ENCODE assay signal across 8 mouse cellular contexts in the genomic region with DNA sequence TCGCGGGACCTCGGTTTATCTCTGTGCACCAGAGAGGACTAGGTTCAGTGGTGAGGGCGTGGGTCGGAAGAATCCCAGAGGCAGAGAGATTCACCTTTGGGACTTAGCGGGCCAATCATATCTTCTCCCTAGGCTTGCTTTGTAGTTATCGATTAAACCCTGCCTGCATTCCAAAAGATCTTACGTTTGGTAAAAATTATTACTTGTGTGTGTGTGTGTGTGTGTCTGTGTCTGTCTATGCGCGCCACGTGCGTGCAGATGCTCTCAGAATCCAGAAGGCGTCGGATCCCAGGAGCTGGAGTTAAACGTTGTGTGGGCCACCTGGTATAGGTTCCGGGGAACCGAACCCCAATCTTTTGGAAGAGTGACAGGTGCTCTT. TPM values are rescaled to one million over a fixed set of nuclear protein-coding genes. Genes with fewer than 3 reads are reported as not detected.
DNase-seq lines count a peak whose midpoint lies in the region; ATAC-seq and TF ChIP-seq lines count a peak whose summit lies in the region.

No protein-coding gene starts in this region.

- peak overlapping the region; percentile 68 for H3K4me2 ChIP-seq in heart, embryonic 16.5 days (ENCODE audit: low read depth, low read length)
- peak overlapping the region; percentile 52 for H3K4me2 ChIP-seq in forebrain, embryonic 14.5 days (ENCODE audit: low read length)
- H3K4me2 ChIP-seq in liver, postnatal 0 days (ENCODE audit: low read depth, low read length), result peak overlapping the region; percentile 84

- H3K9ac ChIP-seq in heart, embryonic 16.5 days (ENCODE audit: low read length), result peak overlapping the region; percentile 83
- H3K9ac ChIP-seq in MEL (ENCODE audit: control insufficient read depth, low read depth, low read length, poor library complexity, severe bottlenecking), result peak overlapping the region; percentile 92
- peak overlapping the region; percentile 73 for H3K9ac ChIP-seq in forebrain, embryonic 14.5 days (ENCODE audit: low read length)
- H3K9ac ChIP-seq in liver, postnatal 0 days (replicated peaks), result peak overlapping the region; percentile 76

- peaks cover 26% of the 10 kb centered on the region for H3K79me2 ChIP-seq in MEL (ENCODE audit: control insufficient read depth, insufficient read depth, low read length, poor library complexity)

- TF ChIP-seq CTCF in MEL (IDR thresholded peaks at IDR 0.05 in 2 of 3, conservative IDR thresholded peaks at IDR 0.05 in 1 of 3; ENCODE audit: control insufficient read depth in 1 of 3, insufficient read depth in 1 of 3, low read depth in 2 of 3, low read length in 3 of 3, poor library complexity in 1 of 3, severe bottlenecking in 1 of 3), result peak in 1 of 3 experiments; percentile 27; a peak in 2 of 6 replicates
- no peak for TF ChIP-seq CTCF in liver, postnatal 0 days (IDR thresholded peaks at IDR 0.05; ENCODE audit: low read depth)

- peak overlapping the region; percentile 86 for H3K4me3 ChIP-seq in heart, embryonic 16.5 days (ENCODE audit: low read length)
- H3K4me3 ChIP-seq in MEL (ENCODE audit: control insufficient read depth in 1 of 2, insufficient read depth in 1 of 2, low read depth in 2 of 2, low read length in 2 of 2), result peak overlapping the region; percentile 77 to 95
- H3K4me3 ChIP-seq in forebrain, embryonic 14.5 days (ENCODE audit: low read depth, low read length), result peak overlapping the region; percentile 60
- peak overlapping the region; percentile 94 for H3K4me3 ChIP-seq in liver, postnatal 0 days (ENCODE audit: low read depth, low read length)

- TF ChIP-seq POLR2A in MEL (IDR thresholded peaks at IDR 0.05; ENCODE audit: control insufficient read depth in 1 of 2, insufficient read depth in 1 of 2, low read depth in 1 of 2, low read length in 2 of 2, poor library complexity in 1 of 2), result no peak

- H3K9me3 ChIP-seq in heart, embryonic 16.5 days (replicated peaks; ENCODE audit: control insufficient read depth, low read length), result no peaks in the 10 kb centered on the region
- no peaks in the 10 kb centered on the region for H3K9me3 ChIP-seq in MEL (replicated peaks; ENCODE audit: insufficient read depth, low read length)
- no peaks in the 10 kb centered on the region for H3K9me3 ChIP-seq in forebrain, embryonic 14.5 days (replicated peaks; ENCODE audit: control insufficient read depth, low read length)
- no peaks in the 10 kb centered on the region for H3K9me3 ChIP-seq in liver, postnatal 0 days (ENCODE audit: low read length)

- no peak for TF ChIP-seq EP300 in MEL (IDR thresholded peaks at IDR 0.05; ENCODE audit: low read depth in 1 of 2, low read length in 2 of 2)
- no peak for TF ChIP-seq EP300 in liver, postnatal 0 days (IDR thresholded peaks at IDR 0.05; ENCODE audit: low read depth)

- ATAC-seq in heart, embryonic 16.5 days (replicated peaks; ENCODE audit: extremely low read depth, insufficient read depth, low FRiP score), result no peak
- ATAC-seq in forebrain, embryonic 14.5 days, result peak; percentile 7
- peak; percentile 56 for ATAC-seq in liver, postnatal 0 days

- no peaks in the 10 kb centered on the region for H3K36me3 ChIP-seq in heart, embryonic 16.5 days (ENCODE audit: control insufficient read depth, insufficient read depth)
- H3K36me3 ChIP-seq in MEL (ENCODE audit: control insufficient read depth in 1 of 2, insufficient read depth in 2 of 2, low read length in 2 of 2), result peaks cover 5 to 7% of the 10 kb centered on the region in 2 experiments
- no peaks in the 10 kb centered on the region; the same call in 1 of the 2 replicates for H3K36me3 ChIP-seq in forebrain, embryonic 14.5 days (ENCODE audit: control insufficient read depth, insufficient read depth, low read length)
- no peaks in the 10 kb centered on the region for H3K36me3 ChIP-seq in liver, postnatal 0 days (replicated peaks; ENCODE audit: insufficient read depth, low read length)

- H3K27me3 ChIP-seq in heart, embryonic 16.5 days (ENCODE audit: control insufficient read depth, insufficient read depth, low read length), result no peaks in the 10 kb centered on the region
- H3K27me3 ChIP-seq in MEL (ENCODE audit: control insufficient read depth in 1 of 2, insufficient read depth in 2 of 2, low read length in 2 of 2), result no peaks in the 10 kb centered on the region
- H3K27me3 ChIP-seq in forebrain, embryonic 14.5 days (replicated peaks; ENCODE audit: control insufficient read depth, insufficient read depth, low read length), result no peaks in the 10 kb centered on the region
- H3K27me3 ChIP-seq in liver, postnatal 0 days (ENCODE audit: insufficient read depth, low read length), result no peaks in the 10 kb centered on the region

- H3K27ac ChIP-seq in heart, embryonic 16.5 days (ENCODE audit: low read length), result peak overlapping the region; percentile 54; the same call in 1 of the 2 replicates
- 0 out of 2 replicates have a peak overlapping the region, but pooled peaks have one; percentile 38 for H3K27ac ChIP-seq in MEL (ENCODE audit: control insufficient read depth, low read depth, low read length)
- H3K27ac ChIP-seq in forebrain, embryonic 14.5 days (ENCODE audit: low read depth, low read length), result no peak overlapping the region
- peak overlapping the region; percentile 77 for H3K27ac ChIP-seq in liver, postnatal 0 days (ENCODE audit: low read depth)

- intact Hi-C loops in heart, postnatal 10 days (cut with DNase I), result loop anchor here (5.0 kb wide), 2 partner anchors 82 to 102 kb away; a partner anchor contains a TSS
- intact Hi-C loops in left cerebral cortex, postnatal 10 days (cut with DNase I), result loop anchor here (5.0 kb wide), 2 partner anchors 42 to 152 kb away; no protein-coding TSS in a partner anchor

- TF ChIP-seq RAD21 in MEL (IDR thresholded peaks at IDR 0.05; ENCODE audit: low read depth, low read length), result no peak

- WGBS in heart, embryonic 16.5 days, result 7% methylated on average over 17 of the region's 17 CpGs
- 4% methylated on average over 17 of the region's 17 CpGs for WGBS in forebrain, embryonic 14.5 days
- 6% methylated on average over 17 of the region's 17 CpGs for WGBS in liver, postnatal 0 days (ENCODE audit: insufficient replicate concordance)

- peaks cover 15% of the 10 kb centered on the region for H3K4me1 ChIP-seq in heart, embryonic 16.5 days (ENCODE audit: control insufficient read depth, insufficient read depth, low read length)
- H3K4me1 ChIP-seq in MEL (ENCODE audit: control insufficient read depth in 1 of 2, insufficient read depth in 2 of 2, low read length in 2 of 2), result peaks cover 6 to 10% of the 10 kb centered on the region in 2 experiments; a peak in 2 of 4 replicates
- peaks cover 14% of the 10 kb centered on the region for H3K4me1 ChIP-seq in forebrain, embryonic 14.5 days (ENCODE audit: control insufficient read depth, insufficient read depth, low read length)
- H3K4me1 ChIP-seq in liver, postnatal 0 days (ENCODE audit: insufficient read depth), result peaks cover 17% of the 10 kb centered on the region

- no peak for DNase-seq in heart, postnatal 10 days
- DNase-seq in MEL (ENCODE audit: low read depth, low spot score), result no peak
- peak; percentile 49 for DNase-seq in forebrain, embryonic 14.5 days (ENCODE audit: low spot score)
- no peak for DNase-seq in liver, postnatal 0 days
- DNase-seq in spleen, postnatal 4 days (ENCODE audit: low spot score in 2 of 2), result no peak
- no peak for DNase-seq in right cerebral cortex, adult 18-20 months
- no peak for DNase-seq in left cerebral cortex, postnatal 10 days (ENCODE audit: extremely low spot score in 1 of 2, low spot score in 2 of 2)

TF ChIP-seq in MEL, 35 proteins besides CTCF, POLR2A, EP300 and RAD21 (continues in another document):
- no peak for TF ChIP-seq POLR2AphosphoS5 (IDR thresholded peaks at IDR 0.05; ENCODE audit: borderline replicate concordance, low read depth, low read length)

RNA-seq across cellular contexts. Expression of a gene that starts 0.3 kb away (rescaled TPM):
- 41.6 and 41.7 TPM in 2 replicates for polyA plus RNA-seq in heart, embryonic 16.5 days (2015; fragmentation: Nextera tagmentation; extraction: Ambion mirVana)
- 10 to 100 TPM; 25.6 to 27.9 TPM for total RNA-seq in heart, postnatal 10 days (2021)
- total RNA-seq in MEL (2012; rRNA removed), result 19.2 and 20.9 TPM in 2 replicates
- 10 to 100 TPM in 1 of 2 experiments, not detected in 1; 25.3 TPM for polyA plus RNA-seq in MEL (2012; ENCODE audit: insufficient read depth in 1 of 2, insufficient read length in 2 of 2, low read depth in 1 of 2, low replicate concordance in 2 of 2, missing spikeins in 1 of 2)
- 80.2 and 82.0 TPM in 2 replicates for polyA plus RNA-seq in forebrain, embryonic 14.5 days (2014; fragmentation: Nextera tagmentation; extraction: Ambion mirVana)
- polyA plus RNA-seq in liver, postnatal 0 days (2015; fragmentation: Nextera tagmentation; extraction: Ambion mirVana), result 13.6 and 14.4 TPM in 2 replicates
- 10 to 100 TPM; 32.8 to 34.8 TPM for total RNA-seq in left cerebral cortex, postnatal 10 days (2021)

RNA-seq across cellular contexts. Expression of a gene that starts 0.6 kb away (rescaled TPM):
- polyA plus RNA-seq in heart, embryonic 16.5 days (2015; fragmentation: Nextera tagmentation; extraction: Ambion mirVana), result 3.4 and 4.8 TPM in 2 replicates
- total RNA-seq in heart, postnatal 10 days (2021), result 1 to 10 TPM; 1.4 to 2.0 TPM
- 11.6 and 11.7 TPM in 2 replicates for total RNA-seq in MEL (2012; rRNA removed)
- 10 to 100 TPM in 1 of 2 experiments, not detected in 1; 13.2 TPM for polyA plus RNA-seq in MEL (2012; ENCODE audit: insufficient read depth in 1 of 2, insufficient read length in 2 of 2, low read depth in 1 of 2, low replicate concordance in 2 of 2, missing spikeins in 1 of 2)
- 3.0 and 4.1 TPM in 2 replicates for polyA plus RNA-seq in forebrain, embryonic 14.5 days (2014; fragmentation: Nextera tagmentation; extraction: Ambion mirVana)
- 2.4 and 2.5 TPM in 2 replicates for polyA plus RNA-seq in liver, postnatal 0 days (2015; fragmentation: Nextera tagmentation; extraction: Ambion mirVana)
- total RNA-seq in left cerebral cortex, postnatal 10 days (2021), result 1 to 10 TPM; 1.5 to 1.6 TPM

RNA-seq across cellular contexts. Expression of a gene that starts 37.6 kb away (rescaled TPM):
- polyA plus RNA-seq in heart, embryonic 16.5 days (2015; fragmentation: Nextera tagmentation; extraction: Ambion mirVana), result 3.2 and 3.4 TPM in 2 replicates
- 10 to 100 TPM; 10.1 to 10.6 TPM for total RNA-seq in heart, postnatal 10 days (2021)
- 1.2 and 1.5 TPM in 2 replicates for total RNA-seq in MEL (2012; rRNA removed)
- 1 to 10 TPM in 1 of 2 experiments, not detected in 1; 2.2 TPM for polyA plus RNA-seq in MEL (2012; ENCODE audit: insufficient read depth in 1 of 2, insufficient read length in 2 of 2, low read depth in 1 of 2, low replicate concordance in 2 of 2, missing spikeins in 1 of 2)
- 2.4 and 2.6 TPM in 2 replicates for polyA plus RNA-seq in forebrain, embryonic 14.5 days (2014; fragmentation: Nextera tagmentation; extraction: Ambion mirVana)
- 1.8 and 2.0 TPM in 2 replicates for polyA plus RNA-seq in liver, postnatal 0 days (2015; fragmentation: Nextera tagmentation; extraction: Ambion mirVana)
- 10 to 100 TPM; 33.6 to 37.4 TPM for total RNA-seq in left cerebral cortex, postnatal 10 days (2021)

RNA-seq across cellular contexts. Expression of a gene that starts 51.9 kb away (rescaled TPM):
- 1.1 and 1.2 TPM in 2 replicates for polyA plus RNA-seq in heart, embryonic 16.5 days (2015; fragmentation: Nextera tagmentation; extraction: Ambion mirVana)
- under 1 TPM in 1 of 2 experiments, not detected in 1; 0.31 TPM for total RNA-seq in heart, postnatal 10 days (2021)
- not detected in 2 replicates for total RNA-seq in MEL (2012; rRNA removed)
- under 1 TPM in 1 of 2 experiments, not detected in 1; 0.21 TPM for polyA plus RNA-seq in MEL (2012; ENCODE audit: insufficient read depth in 1 of 2, insufficient read length in 2 of 2, low read depth in 1 of 2, low replicate concordance in 2 of 2, missing spikeins in 1 of 2)
- polyA plus RNA-seq in forebrain, embryonic 14.5 days (2014; fragmentation: Nextera tagmentation; extraction: Ambion mirVana), result 10.5 and 11.1 TPM in 2 replicates
- not detected in 2 replicates for polyA plus RNA-seq in liver, postnatal 0 days (2015; fragmentation: Nextera tagmentation; extraction: Ambion mirVana)
- total RNA-seq in left cerebral cortex, postnatal 10 days (2021), result 10 to 100 TPM in 1 of 2 experiments, 1 to 10 TPM in 1; 8.3 to 11.4 TPM
